Mouse (Mus musculus): Measurements from ENCODE around the gene Ece2.
"Not testable (repeated sequence)": the region's sequence is repeated elsewhere in the genome, so short reads cannot be mapped to it uniquely, and the experiment has no call there.

DNA sequence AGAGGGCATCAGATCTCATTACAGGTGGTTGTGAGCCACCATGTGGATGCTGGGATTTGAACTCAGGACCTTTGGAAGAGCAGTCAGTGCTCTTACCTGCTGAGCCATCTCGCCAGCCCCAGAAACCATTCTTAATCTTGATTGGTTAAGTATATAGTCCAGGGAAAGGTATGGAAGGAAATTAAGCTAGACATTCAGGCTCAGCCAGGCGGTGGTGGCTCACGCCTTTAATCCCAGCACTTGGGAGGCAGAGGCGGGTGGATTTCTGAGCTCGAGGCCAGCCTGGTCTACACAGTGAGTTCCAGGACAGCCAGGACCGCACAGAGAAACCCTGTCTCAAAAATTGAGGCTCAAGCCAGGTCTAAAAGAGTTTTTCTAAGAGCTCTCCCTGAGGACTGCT is 38.4 kb downstream of the Ece2 start, which contains the start of gene Eif4g1:
- not testable (repeated sequence) for TF ChIP-seq CTCF (IDR thresholded peaks at IDR 0.05; ENCODE audit: control insufficient read depth, insufficient read depth, insufficient replicate concordance, low read depth, low read length); POLR2A (IDR thresholded peaks at IDR 0.05; ENCODE audit: control insufficient read depth, low read depth, low read length)

All from testis, adult 2 months (tissue).